Mouse (Mus musculus): ENCODE measurements around the gene Cdh13.

DNA sequence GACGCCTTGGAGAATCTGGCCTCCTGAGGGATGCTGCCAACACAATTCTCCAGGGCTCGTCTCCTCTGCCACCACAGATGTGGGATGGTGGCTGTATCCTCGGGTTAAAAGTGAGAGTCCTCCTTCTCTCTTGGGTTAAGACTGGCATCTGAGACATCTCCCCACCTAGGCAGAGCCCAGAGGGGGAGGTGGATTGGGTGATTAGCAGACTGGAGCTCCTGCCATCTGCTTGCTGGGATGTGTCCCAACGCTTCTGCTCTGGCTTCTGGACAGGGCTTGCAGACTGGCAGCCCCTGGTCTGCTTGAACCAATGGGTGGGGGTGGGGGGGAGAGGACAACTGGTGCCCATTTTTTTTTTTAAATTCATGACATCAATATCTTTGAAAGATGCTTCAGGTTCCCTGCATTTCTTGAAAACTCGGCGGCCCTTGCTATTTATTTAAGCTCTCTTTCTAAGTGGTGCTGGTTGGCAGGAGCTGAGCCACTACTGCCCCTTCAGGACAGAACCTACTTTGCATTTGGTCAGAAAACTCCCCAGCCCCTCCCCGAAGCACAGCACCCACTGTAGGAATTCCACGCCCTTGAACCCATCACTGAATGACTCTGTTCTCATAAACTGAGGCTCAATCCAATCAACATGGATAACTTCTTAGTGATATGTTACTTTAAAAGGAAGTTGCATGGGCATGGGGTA lies 4.9 kb downstream of the Cdh13 start:
- TF ChIP-seq CTCF (IDR thresholded peaks at IDR 0.05; ENCODE audit: control insufficient read depth, insufficient read depth, insufficient read length) (no peak), MYOD1 (IDR thresholded peaks at IDR 0.05; ENCODE audit: control insufficient read depth, insufficient read length, low read depth) (no peak), MYOG (IDR thresholded peaks at IDR 0.05; ENCODE audit: control insufficient read depth, extremely low read depth, insufficient read length) (no peak), MAX (IDR thresholded peaks at IDR 0.05) (no peak), USF1 (IDR thresholded peaks at IDR 0.05; ENCODE audit: low read depth) (no peak), CEBPB (IDR thresholded peaks at IDR 0.05; ENCODE audit: low read depth) (no peak), FOSL1 (IDR thresholded peaks at IDR 0.05; ENCODE audit: insufficient read depth, low read length, poor library complexity, severe bottlenecking) (no peak)
